Mouse (Mus musculus) kidney, postnatal 0 days (tissue): ENCODE results near the gene Eepd1. TPM values are rescaled to one million over a fixed set of nuclear protein-coding genes. Genes with fewer than 3 reads are reported as not detected.

Experiments
- ATAC-seq: fragments of 200-750 bp; cut with Nextera tagmentation; replicated peaks from 2 replicates; pipeline ENCODE4 v1.8.0; 2017; ENCODE audit warnings: low read depth, moderate number of reproducible peaks, moderate TSS enrichment, moderate library complexity; ENCODE audit not compliant: low FRiP score
- DNase-seq: peaks from one replicate; pipeline ENCODE4 v3.0.0-alpha.2; 2016; ENCODE audit warnings: low spot score
- H3K27ac ChIP-seq: fragments of 300-500 bp; sonication (generic); 2 replicates; pipeline ENCODE4 v1.5.1; 2014; ENCODE audit warnings: mild to moderate bottlenecking
- H3K27me3 ChIP-seq: fragments of 300-500 bp; sonication (generic); 2 replicates; pipeline ENCODE4 v1.6.1; 2014; ENCODE audit warnings: low read length, mixed read lengths; ENCODE audit not compliant: insufficient read depth
- H3K36me3 ChIP-seq: fragments of 300-500 bp; sonication (generic); 2 replicates; pipeline ENCODE4 v1.6.1; 2014; ENCODE audit warnings: low read length, mixed read lengths; ENCODE audit not compliant: insufficient read depth
- H3K4me1 ChIP-seq: fragments of 300-500 bp; sonication (generic); replicated peaks from 2 replicates; pipeline ENCODE4 v1.6.1; 2014; ENCODE audit warnings: antibody characterized with exemption, low read length, mixed read lengths; ENCODE audit not compliant: insufficient read depth
- H3K4me2 ChIP-seq: fragments of 300-500 bp; sonication (generic); 2 replicates; pipeline ENCODE4 v1.6.1; 2014; ENCODE audit warnings: mild to moderate bottlenecking, low read length, moderate library complexity, mixed read lengths
- H3K4me3 ChIP-seq: fragments of 300-500 bp; sonication (generic); replicated peaks from 2 replicates; pipeline ENCODE4 v1.5.1; 2014; ENCODE audit warnings: low read depth, low read length
- H3K9ac ChIP-seq: fragments of 300-500 bp; sonication (generic); 2 replicates; pipeline ENCODE4 v1.6.1; 2014; ENCODE audit warnings: low read depth, low read length
- H3K9me3 ChIP-seq: fragments of 300-500 bp; sonication (generic); replicated peaks from 2 replicates; pipeline ENCODE4 v1.6.1; 2016; ENCODE audit warnings: low read length, inconsistent platforms, mixed read lengths
- CTCF ChIP-seq: IDR thresholded peaks from 2 replicates; pipeline ENCODE4 v1.5.1; 2016; ENCODE audit warnings: antibody characterized with exemption, low read depth, mild to moderate bottlenecking, moderate library complexity
- WGBS: fragments of 180-500 bp; shearing (Covaris S2); extraction: QIAGEN DNeasy Blood & Tissue Kit; methylation state at CpG from one replicate; pipeline ENCODE4 v1.1.7; 2014; 5-methylcytosine and 5-hydroxymethylcytosine counted together
- polyA plus RNA-seq: library from polyadenylated mRNA; unstranded; fragments of >200 nt; fragmentation: Nextera tagmentation; extraction: Ambion mirVana; gene quantifications from 2 replicates; pipeline ENCODE4 v1.2.1, GENCODE M21; 2015

Gene Eepd1
- polyA plus RNA-seq, 1 experiment from 2014 or later = 5.4 TPM

- DNase-seq (no peak), ATAC-seq (no peak)
- TF ChIP-seq CTCF = no peak
- WGBS = 27% methylated on average over 1 of the region's 1 CpGs
- H3K36me3 ChIP-seq = no peaks in the 10 kb centered on the region
- no peaks in the 10 kb centered on the region for H3K27me3 ChIP-seq
- H3K4me2 ChIP-seq = no peak overlapping the region
- no peak overlapping the region for H3K27ac ChIP-seq
- H3K9me3 ChIP-seq = no peaks in the 10 kb centered on the region
- no peaks in the 10 kb centered on the region for H3K4me1 ChIP-seq
- H3K4me3 ChIP-seq = no peak overlapping the region
- H3K9ac ChIP-seq = no peak overlapping the region
Observed at GRCm38 (mm10) chr9:25526516-25526915, 45.2 kb downstream of the Eepd1 start.

- Histone ChIP-seq H3K36me3 (no peaks in the 10 kb centered on the region), H3K4me3 (no peak overlapping the region), H3K27ac (no peak overlapping the region), H3K27me3 (no peaks in the 10 kb centered on the region), H3K4me1 (no peaks in the 10 kb centered on the region), H3K4me2 (no peak overlapping the region), H3K9ac (no peak overlapping the region), H3K9me3 (no peaks in the 10 kb centered on the region)
- no peak for TF ChIP-seq CTCF
- DNase-seq (no peak), ATAC-seq (no peak)
Observed at GRCm38 (mm10) chr9:25526927-25527337, 45.6 kb downstream of the Eepd1 start.

- no peak for ATAC-seq
- Histone ChIP-seq H3K9ac (no peak overlapping the region), H3K27me3 (no peaks in the 10 kb centered on the region), H3K27ac (no peak overlapping the region), H3K4me1 (no peaks in the 10 kb centered on the region), H3K4me2 (no peak overlapping the region), H3K9me3 (no peaks in the 10 kb centered on the region), H3K4me3 (no peak overlapping the region), H3K36me3 (no peaks in the 10 kb centered on the region)
- 82% methylated on average over 7 of the region's 7 CpGs for WGBS
- no peak for TF ChIP-seq CTCF
- DNase-seq = no peak
Observed at GRCm38 (mm10) chr9:25527359-25528038, 46.2 kb downstream of the Eepd1 start.

- Histone ChIP-seq H3K9ac (no peak overlapping the region), H3K4me2 (no peak overlapping the region), H3K4me1 (no peaks in the 10 kb centered on the region), H3K4me3 (no peak overlapping the region), H3K27me3 (no peaks in the 10 kb centered on the region), H3K9me3 (no peaks in the 10 kb centered on the region), H3K27ac (no peak overlapping the region), H3K36me3 (no peaks in the 10 kb centered on the region)
- WGBS = 95% methylated on average over 1 of the region's 1 CpGs
- DNase-seq (no peak), ATAC-seq (no peak)
- no peak for TF ChIP-seq CTCF
Observed at GRCm38 (mm10) chr9:25531627-25532026, 50.3 kb downstream of the Eepd1 start.

DNA sequence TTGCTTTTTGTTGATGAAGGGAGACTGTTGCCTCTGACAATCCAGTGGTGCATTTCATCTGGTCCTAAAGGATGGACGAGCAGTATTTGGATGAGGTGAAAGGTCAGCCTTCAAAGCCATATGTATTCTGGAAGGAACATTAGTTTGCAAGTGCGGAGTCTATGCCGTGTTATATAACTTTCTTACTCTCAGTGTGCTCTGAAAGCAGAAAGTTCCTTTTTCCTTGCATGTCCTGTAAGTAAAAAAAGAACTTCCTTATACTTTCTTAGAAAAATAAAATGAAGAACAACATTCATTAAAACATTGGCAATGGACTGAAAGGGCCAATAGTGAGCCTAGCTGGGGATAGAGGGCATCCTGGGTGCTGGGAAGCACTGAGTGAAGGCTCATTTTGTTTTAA, 50.8 kb downstream of the Eepd1 start:
- ATAC-seq = no peak
- H3K4me1 ChIP-seq = no peaks in the 10 kb centered on the region
- 53% methylated on average over 3 of the region's 3 CpGs for WGBS

GRCm38 (mm10) chr9:25535487-25535886, 54.1 kb downstream of the Eepd1 start:
- no peaks in the 10 kb centered on the region for H3K4me1 ChIP-seq
- WGBS = 75% methylated on average over 3 of the region's 3 CpGs
- H3K9ac ChIP-seq = no peak overlapping the region
- H3K4me3 ChIP-seq = no peak overlapping the region
- H3K9me3 ChIP-seq = no peaks in the 10 kb centered on the region
- no peaks in the 10 kb centered on the region for H3K36me3 ChIP-seq
- H3K4me2 ChIP-seq = no peak overlapping the region
- DNase-seq (no peak), ATAC-seq (no peak)
- no peaks in the 10 kb centered on the region for H3K27me3 ChIP-seq
- TF ChIP-seq CTCF = no peak
- H3K27ac ChIP-seq = no peak overlapping the region

More for the DNA sequence above, 50.8 kb downstream of the Eepd1 start:
- Histone ChIP-seq H3K4me2 (no peak overlapping the region), H3K9ac (no peak overlapping the region), H3K27me3 (no peaks in the 10 kb centered on the region), H3K36me3 (no peaks in the 10 kb centered on the region), H3K9me3 (no peaks in the 10 kb centered on the region), H3K27ac (no peak overlapping the region), H3K4me3 (no peak overlapping the region)
- no peak for DNase-seq
- no peak for TF ChIP-seq CTCF

DNA sequence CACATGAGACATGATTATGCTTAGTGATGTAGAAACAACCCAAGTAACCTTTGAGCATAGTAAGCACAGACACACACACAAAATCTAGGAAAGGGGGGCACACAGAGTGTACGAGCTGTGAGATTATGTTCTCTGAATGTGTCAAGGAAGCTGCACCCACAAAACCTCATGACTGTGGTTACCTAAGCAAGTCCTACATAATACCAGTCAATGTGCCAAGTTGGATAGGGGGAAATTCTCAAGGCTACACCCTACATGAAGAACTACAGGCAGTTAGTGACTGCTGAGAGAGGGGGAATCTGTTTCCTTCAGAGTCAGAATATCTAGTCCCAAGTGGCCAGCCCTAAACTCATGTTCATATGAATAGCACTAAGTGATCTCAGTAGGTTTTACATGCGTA, 58.1 kb downstream of the Eepd1 start:
- no peak overlapping the region for H3K9ac ChIP-seq
- no peak overlapping the region for H3K4me3 ChIP-seq
- H3K4me2 ChIP-seq = no peak overlapping the region
- no peak overlapping the region for H3K27ac ChIP-seq
- 89% methylated on average over 2 of the region's 2 CpGs for WGBS
- no peak for TF ChIP-seq CTCF
- no peaks in the 10 kb centered on the region for H3K9me3 ChIP-seq
- ATAC-seq (no peak), DNase-seq (no peak)
- H3K27me3 ChIP-seq = no peaks in the 10 kb centered on the region
- H3K36me3 ChIP-seq = no peaks in the 10 kb centered on the region
- no peaks in the 10 kb centered on the region for H3K4me1 ChIP-seq
